Mouse (Mus musculus): Measurements from ENCODE around the gene Flt3. TPM values are rescaled to one million over a fixed set of nuclear protein-coding genes. Genes with fewer than 3 reads are reported as not detected.
A peak's percentile ranks its signal among the peaks of the same experiment; 100 is the strongest.

The Flt3 gene
- polyA plus RNA-seq, 1 experiment from 2014 or later: 0.35 TPM

DNA sequence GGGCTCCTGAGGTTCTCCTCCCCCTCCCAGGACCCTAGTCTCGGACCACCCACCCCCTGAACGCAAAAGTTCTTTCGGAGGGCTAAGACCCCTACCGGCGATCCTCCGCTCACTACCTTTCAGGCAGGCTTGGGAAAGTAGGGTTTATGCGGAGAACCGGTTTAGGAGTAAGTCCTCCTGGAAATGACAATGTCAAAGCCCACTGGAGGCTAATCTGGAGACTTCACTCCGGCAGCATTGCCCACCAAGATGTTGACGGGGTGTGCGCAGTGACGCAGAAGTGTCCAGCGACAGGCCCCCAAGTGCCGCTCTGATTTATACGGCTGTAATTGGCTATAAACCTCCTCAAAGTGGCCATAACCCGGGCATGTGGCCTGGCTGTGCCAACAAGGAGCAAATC is 95.1 kb downstream of the Flt3 start:
- Histone ChIP-seq H3K27me3 (replicated peaks) (peaks cover 96% of the 10 kb centered on the region), H3K4me2 (0 out of 2 replicates have a peak overlapping the region, but pooled peaks have one; percentile 13), H3K9me3 (no peaks in the 10 kb centered on the region), H3K9ac (no peak overlapping the region), H3K36me3 (no peaks in the 10 kb centered on the region), H3K4me3 (replicated peaks) (peak overlapping the region; percentile 36), H3K27ac (no peak overlapping the region), H3K4me1 (peaks cover 26% of the 10 kb centered on the region)
- WGBS: 1% methylated on average over 16 of the region's 16 CpGs
- no peak for ATAC-seq (ENCODE audit: insufficient read depth, low FRiP score, low read depth)

- no peaks in the 10 kb centered on the region for H3K36me3 ChIP-seq
- 0 out of 2 replicates have a peak overlapping the region, but pooled peaks have one; percentile 13 for H3K4me2 ChIP-seq
- ATAC-seq (ENCODE audit: insufficient read depth, low FRiP score, low read depth): no peak
- H3K4me3 ChIP-seq (replicated peaks): peak overlapping the region; percentile 36
- no peaks in the 10 kb centered on the region for H3K9me3 ChIP-seq
- no peak overlapping the region for H3K27ac ChIP-seq
- no peak overlapping the region for H3K9ac ChIP-seq
- under 1% methylated on average over 54 of the region's 54 CpGs for WGBS
- peaks cover 97% of the 10 kb centered on the region for H3K27me3 ChIP-seq (replicated peaks)
- peaks cover 31% of the 10 kb centered on the region for H3K4me1 ChIP-seq
Observed at GRCm38 (mm10) chr5:147304276-147305155, 95.8 kb downstream of the Flt3 start.

DNA sequence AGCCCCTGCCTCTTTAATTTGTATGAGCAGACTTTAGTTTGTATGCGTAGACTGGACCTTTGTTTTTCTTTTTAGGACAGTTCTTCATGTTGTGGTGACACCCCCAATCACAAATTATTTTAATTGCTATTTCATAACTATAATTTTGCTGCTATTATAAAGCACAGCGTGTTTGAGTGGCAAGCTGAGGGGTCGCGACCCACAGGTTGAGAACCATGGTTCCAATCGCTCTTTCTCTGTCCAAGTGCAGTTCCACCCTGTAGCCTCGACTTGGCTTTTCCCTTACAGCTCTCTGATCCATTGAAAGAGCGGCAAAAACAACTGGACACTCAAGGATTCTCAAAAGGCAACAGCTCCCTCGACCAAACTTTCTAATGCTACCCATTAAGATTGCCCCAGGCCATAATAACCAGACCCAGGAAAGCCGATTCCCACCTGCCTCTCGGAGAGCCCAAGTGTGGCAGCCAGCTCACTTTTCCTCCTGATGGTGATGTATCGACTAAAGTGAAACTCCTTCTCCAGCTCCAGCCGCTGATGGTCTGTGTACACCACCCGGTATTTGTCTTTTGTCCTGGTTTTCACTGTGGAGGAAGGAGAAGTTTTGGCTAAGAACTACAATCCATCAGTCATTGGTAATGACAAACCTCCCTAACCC is 97.4 kb downstream of the Flt3 start:
- Histone ChIP-seq H3K4me2 (no peak overlapping the region), H3K9me3 (no peaks in the 10 kb centered on the region), H3K4me1 (peaks cover 35% of the 10 kb centered on the region), H3K4me3 (replicated peaks) (no peak overlapping the region), H3K36me3 (no peaks in the 10 kb centered on the region), H3K27me3 (replicated peaks) (peaks cover 93% of the 10 kb centered on the region), H3K9ac (no peak overlapping the region), H3K27ac (no peak overlapping the region)
- WGBS: 12% methylated on average over 13 of the region's 13 CpGs
- ATAC-seq (ENCODE audit: insufficient read depth, low FRiP score, low read depth): no peak

DNA sequence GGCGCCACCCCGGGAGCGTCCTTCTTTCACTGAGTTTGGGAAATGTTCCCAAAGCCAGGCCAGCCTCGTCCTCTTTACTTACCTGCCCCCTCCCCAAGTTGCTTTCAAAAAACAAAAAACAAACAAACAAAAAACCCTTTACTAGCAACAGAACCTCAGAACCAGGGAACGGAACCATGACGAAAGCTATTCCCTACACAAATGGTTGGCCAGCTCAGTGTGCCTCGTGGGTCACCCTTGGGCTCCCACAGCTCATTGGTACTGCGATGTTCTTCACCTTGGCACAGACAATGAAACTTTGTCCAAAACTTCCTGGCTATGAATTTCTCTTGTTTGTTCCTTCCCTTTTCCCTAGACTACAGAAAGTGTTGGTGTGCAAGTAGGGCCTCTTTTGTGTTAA is 98.1 kb downstream of the Flt3 start:
- H3K27ac ChIP-seq: no peak overlapping the region
- H3K36me3 ChIP-seq: no peaks in the 10 kb centered on the region
- H3K9me3 ChIP-seq: no peaks in the 10 kb centered on the region
- 23% methylated on average over 8 of the region's 8 CpGs for WGBS
- ATAC-seq (ENCODE audit: insufficient read depth, low FRiP score, low read depth): no peak
- H3K4me2 ChIP-seq: no peak overlapping the region
- no peak overlapping the region for H3K9ac ChIP-seq
- peaks cover 92% of the 10 kb centered on the region for H3K27me3 ChIP-seq (replicated peaks)
- H3K4me1 ChIP-seq: peaks cover 34% of the 10 kb centered on the region
- H3K4me3 ChIP-seq (replicated peaks): 0 out of 2 replicates have a peak overlapping the region, but pooled peaks have one; percentile 0

DNA sequence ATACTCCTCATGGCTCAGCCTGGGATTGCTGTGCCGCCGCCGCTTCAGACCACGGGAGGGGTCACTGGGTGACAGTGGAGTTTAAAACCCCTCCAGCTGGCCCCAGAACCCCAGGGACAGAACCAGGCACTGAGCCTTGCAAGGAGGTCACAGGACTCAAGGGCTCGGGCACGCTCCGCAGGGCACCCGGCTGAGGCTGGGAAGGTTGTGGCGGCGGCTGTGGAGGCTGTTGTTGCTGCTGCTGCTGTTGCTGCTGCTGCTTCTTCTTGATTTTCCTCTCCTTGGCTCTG is 98.6 kb downstream of the Flt3 start:
- 12% methylated on average over 10 of the region's 10 CpGs for WGBS
- Histone ChIP-seq H3K9ac (no peak overlapping the region), H3K9me3 (no peaks in the 10 kb centered on the region), H3K4me1 (peaks cover 30% of the 10 kb centered on the region), H3K4me2 (no peak overlapping the region), H3K27me3 (replicated peaks) (peaks cover 88% of the 10 kb centered on the region), H3K27ac (no peak overlapping the region), H3K4me3 (replicated peaks) (0 out of 2 replicates have a peak overlapping the region, but pooled peaks have one; percentile 0), H3K36me3 (no peaks in the 10 kb centered on the region)
- ATAC-seq (ENCODE audit: insufficient read depth, low FRiP score, low read depth): no peak

GRCm38 (mm10) chr5:147300917-147301780 is 99.1 kb downstream of the Flt3 start:
- H3K27ac ChIP-seq: no peak overlapping the region
- H3K36me3 ChIP-seq: no peaks in the 10 kb centered on the region
- H3K4me1 ChIP-seq: peaks cover 24% of the 10 kb centered on the region
- no peak for ATAC-seq (ENCODE audit: insufficient read depth, low FRiP score, low read depth)
- peaks cover 82% of the 10 kb centered on the region for H3K27me3 ChIP-seq (replicated peaks)
- no peak overlapping the region for H3K4me2 ChIP-seq
- H3K4me3 ChIP-seq (replicated peaks): 0 out of 2 replicates have a peak overlapping the region, but pooled peaks have one; percentile 0
- H3K9me3 ChIP-seq: no peaks in the 10 kb centered on the region
- 5% methylated on average over 21 of the region's 21 CpGs for WGBS
- H3K9ac ChIP-seq: no peak overlapping the region

GRCm38 (mm10) chr5:147300001-147300363 is 100.3 kb downstream of the Flt3 start:
- Histone ChIP-seq H3K4me1 (peaks cover 19% of the 10 kb centered on the region), H3K27ac (no peak overlapping the region), H3K36me3 (no peaks in the 10 kb centered on the region), H3K27me3 (replicated peaks) (peaks cover 79% of the 10 kb centered on the region), H3K9ac (no peak overlapping the region), H3K9me3 (no peaks in the 10 kb centered on the region), H3K4me2 (peak overlapping the region; percentile 59), H3K4me3 (replicated peaks) (peak overlapping the region; percentile 30)
- WGBS: 5% methylated on average over 4 of the region's 4 CpGs
- peak; percentile 33 for ATAC-seq (ENCODE audit: insufficient read depth, low FRiP score, low read depth)

GRCm38 (mm10) chr5:147299255-147300000 is 100.9 kb downstream of the Flt3 start:
- H3K9ac ChIP-seq: no peak overlapping the region
- H3K27ac ChIP-seq: 0 out of 2 replicates have a peak overlapping the region, but pooled peaks have one; percentile 31
- peaks cover 79% of the 10 kb centered on the region for H3K27me3 ChIP-seq (replicated peaks)
- H3K4me1 ChIP-seq: peaks cover 16% of the 10 kb centered on the region
- peak; percentile 88 for ATAC-seq (ENCODE audit: insufficient read depth, low FRiP score, low read depth)
- no peaks in the 10 kb centered on the region for H3K9me3 ChIP-seq
- peak overlapping the region; percentile 30 for H3K4me3 ChIP-seq (replicated peaks)
- H3K4me2 ChIP-seq: peak overlapping the region; percentile 59
- under 1% methylated on average over 39 of the region's 41 CpGs for WGBS
- H3K36me3 ChIP-seq: no peaks in the 10 kb centered on the region

DNA sequence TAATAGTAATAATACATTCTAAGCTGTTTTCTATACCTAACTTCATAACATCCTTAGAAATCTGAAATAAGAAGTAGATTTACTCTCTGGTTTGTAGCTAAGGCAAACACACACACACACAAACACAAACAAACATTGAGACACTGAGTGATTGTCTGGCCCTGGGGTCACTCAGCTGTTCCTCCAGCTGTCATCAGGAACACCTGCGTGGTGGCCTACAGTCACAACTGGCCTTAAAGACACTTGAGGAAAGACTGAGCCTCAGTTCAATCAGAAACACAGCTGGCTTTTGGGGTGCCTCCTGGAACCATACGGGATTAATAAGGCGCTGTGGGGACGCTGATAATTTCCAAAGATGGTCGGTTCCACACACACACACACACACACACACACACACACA is 103.0 kb downstream of the Flt3 start:
- Histone ChIP-seq H3K4me1 (peaks cover 24% of the 10 kb centered on the region), H3K4me3 (replicated peaks) (no peak overlapping the region), H3K4me2 (no peak overlapping the region), H3K36me3 (no peaks in the 10 kb centered on the region), H3K9ac (no peak overlapping the region), H3K27me3 (replicated peaks) (peaks cover 72% of the 10 kb centered on the region), H3K9me3 (no peaks in the 10 kb centered on the region), H3K27ac (no peak overlapping the region)
- ATAC-seq (ENCODE audit: insufficient read depth, low FRiP score, low read depth): no peak
- 62% methylated on average over 5 of the region's 5 CpGs for WGBS

DNA sequence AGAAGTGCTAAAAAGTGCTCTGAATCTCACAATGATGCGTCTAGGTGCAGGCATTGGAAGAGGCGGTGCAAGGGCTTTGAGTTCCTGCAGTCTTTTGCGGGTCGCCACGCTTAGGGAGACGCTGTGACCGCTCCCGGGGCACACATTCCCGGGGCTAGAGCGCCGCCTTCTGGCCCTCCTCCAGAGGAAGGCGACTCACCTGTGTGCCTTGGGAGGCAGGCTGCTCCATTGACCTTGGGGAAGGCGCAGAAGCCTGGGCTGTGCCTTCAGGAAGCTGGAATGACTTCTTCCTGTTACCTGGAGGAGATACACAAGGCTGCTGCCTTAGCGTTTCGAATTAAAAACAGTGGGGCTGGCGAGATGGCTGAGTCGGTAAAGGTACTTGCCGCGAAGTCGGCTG is 106.2 kb downstream of the Flt3 start:
- H3K27ac ChIP-seq: no peak overlapping the region
- no peaks in the 10 kb centered on the region for H3K36me3 ChIP-seq
- no peak for ATAC-seq (ENCODE audit: insufficient read depth, low FRiP score, low read depth)
- H3K9ac ChIP-seq: no peak overlapping the region
- H3K4me2 ChIP-seq: no peak overlapping the region
- H3K9me3 ChIP-seq: no peaks in the 10 kb centered on the region
- H3K4me3 ChIP-seq (replicated peaks): no peak overlapping the region
- WGBS: 16% methylated on average over 20 of the region's 20 CpGs
- H3K27me3 ChIP-seq (replicated peaks): peaks cover 42% of the 10 kb centered on the region
- H3K4me1 ChIP-seq: 0 out of 2 replicates have a peak, but pooled peaks cover 10% of the 10 kb centered on the region
